Mouse (Mus musculus): ENCODE data around the gene Olfr521. TPM values are rescaled to one million over a fixed set of nuclear protein-coding genes. Genes with fewer than 3 reads are reported as not detected.

Olfr521 gene
- polyA plus RNA-seq, 1 experiment = not detected

- TF ChIP-seq EP300 (IDR thresholded peaks at IDR 0.05; ENCODE audit: insufficient read depth, low read depth, low read length) = no peak
- no peak for TF ChIP-seq CTCF (IDR thresholded peaks at IDR 0.05; ENCODE audit: low read depth, low read length)
- no peak for TF ChIP-seq POLR2A (IDR thresholded peaks at IDR 0.05; ENCODE audit: insufficient read depth, low read length)
- Histone ChIP-seq H3K4me3 (ENCODE audit: low read depth, low read length) (no peak overlapping the region), H3K27ac (ENCODE audit: insufficient read depth, low read length) (no peak overlapping the region)
Observed at GRCm38 (mm10) chr7:99788563-99788962, 25.3 kb downstream of the Olfr521 start.

GRCm38 (mm10) chr7:99790816-99791215, 27.5 kb downstream of the Olfr521 start:
- H3K36me3 ChIP-seq (ENCODE audit: control insufficient read depth, insufficient read depth, low read length, poor library complexity, severe bottlenecking) = no peaks in the 10 kb centered on the region
- TF ChIP-seq CTCF (IDR thresholded peaks at IDR 0.05; ENCODE audit: low read depth, low read length) = no peak

More at GRCm38 (mm10) chr7:99788563-99788962, 25.3 kb downstream of the Olfr521 start:
- no peaks in the 10 kb centered on the region for H3K27me3 ChIP-seq (ENCODE audit: control insufficient read depth, insufficient read depth, low read length, poor library complexity, severe bottlenecking)
- H3K9ac ChIP-seq (ENCODE audit: low read depth, poor library complexity, severe bottlenecking) = no peak overlapping the region
- no peaks in the 10 kb centered on the region for H3K36me3 ChIP-seq (ENCODE audit: control insufficient read depth, insufficient read depth, low read length, poor library complexity, severe bottlenecking)
- no peaks in the 10 kb centered on the region for H3K9me3 ChIP-seq (replicated peaks; ENCODE audit: control insufficient read depth, insufficient read depth, low read length, poor library complexity, severe bottlenecking)
- no peaks in the 10 kb centered on the region for H3K4me1 ChIP-seq (ENCODE audit: control insufficient read depth, insufficient read depth, low read length)

GRCm38 (mm10) chr7:99794096-99794495, 30.8 kb downstream of the Olfr521 start:
- no peak overlapping the region for H3K4me3 ChIP-seq (ENCODE audit: low read depth, low read length)
- no peaks in the 10 kb centered on the region for H3K36me3 ChIP-seq (ENCODE audit: control insufficient read depth, insufficient read depth, low read length, poor library complexity, severe bottlenecking)
- no peak overlapping the region for H3K27ac ChIP-seq (ENCODE audit: insufficient read depth, low read length)
- H3K9ac ChIP-seq (ENCODE audit: low read depth, poor library complexity, severe bottlenecking) = no peak overlapping the region
- no peak for TF ChIP-seq EP300 (IDR thresholded peaks at IDR 0.05; ENCODE audit: insufficient read depth, low read depth, low read length)
- TF ChIP-seq CTCF (IDR thresholded peaks at IDR 0.05; ENCODE audit: low read depth, low read length) = no peak
- no peak for TF ChIP-seq POLR2A (IDR thresholded peaks at IDR 0.05; ENCODE audit: insufficient read depth, low read length)
- H3K27me3 ChIP-seq (ENCODE audit: control insufficient read depth, insufficient read depth, low read length, poor library complexity, severe bottlenecking) = no peaks in the 10 kb centered on the region
- H3K9me3 ChIP-seq (replicated peaks; ENCODE audit: control insufficient read depth, insufficient read depth, low read length, poor library complexity, severe bottlenecking) = no peaks in the 10 kb centered on the region
- H3K4me1 ChIP-seq (ENCODE audit: control insufficient read depth, insufficient read depth, low read length) = no peaks in the 10 kb centered on the region

More at GRCm38 (mm10) chr7:99790816-99791215, 27.5 kb downstream of the Olfr521 start:
- no peaks in the 10 kb centered on the region for H3K9me3 ChIP-seq (replicated peaks; ENCODE audit: control insufficient read depth, insufficient read depth, low read length, poor library complexity, severe bottlenecking)
- no peak overlapping the region for H3K4me3 ChIP-seq (ENCODE audit: low read depth, low read length)
- H3K27me3 ChIP-seq (ENCODE audit: control insufficient read depth, insufficient read depth, low read length, poor library complexity, severe bottlenecking) = no peaks in the 10 kb centered on the region
- H3K9ac ChIP-seq (ENCODE audit: low read depth, poor library complexity, severe bottlenecking) = no peak overlapping the region
- no peaks in the 10 kb centered on the region for H3K4me1 ChIP-seq (ENCODE audit: control insufficient read depth, insufficient read depth, low read length)
- H3K27ac ChIP-seq (ENCODE audit: insufficient read depth, low read length) = no peak overlapping the region

- no peak overlapping the region for H3K4me3 ChIP-seq (ENCODE audit: low read depth, low read length)
- no peak overlapping the region for H3K9ac ChIP-seq (ENCODE audit: low read depth, poor library complexity, severe bottlenecking)
- H3K27ac ChIP-seq (ENCODE audit: insufficient read depth, low read length) = no peak overlapping the region
- no peaks in the 10 kb centered on the region for H3K9me3 ChIP-seq (replicated peaks; ENCODE audit: control insufficient read depth, insufficient read depth, low read length, poor library complexity, severe bottlenecking)
- H3K4me1 ChIP-seq (ENCODE audit: control insufficient read depth, insufficient read depth, low read length) = no peaks in the 10 kb centered on the region
- TF ChIP-seq POLR2A (IDR thresholded peaks at IDR 0.05; ENCODE audit: insufficient read depth, low read length) (no peak), EP300 (IDR thresholded peaks at IDR 0.05; ENCODE audit: insufficient read depth, low read depth, low read length) (no peak), CTCF (IDR thresholded peaks at IDR 0.05; ENCODE audit: low read depth, low read length) (no peak)
- no peaks in the 10 kb centered on the region for H3K36me3 ChIP-seq (ENCODE audit: control insufficient read depth, insufficient read depth, low read length, poor library complexity, severe bottlenecking)
- no peaks in the 10 kb centered on the region for H3K27me3 ChIP-seq (ENCODE audit: control insufficient read depth, insufficient read depth, low read length, poor library complexity, severe bottlenecking)
Observed at GRCm38 (mm10) chr7:99795192-99795981, 32.1 kb downstream of the Olfr521 start.

GRCm38 (mm10) chr7:99796471-99796870, 33.2 kb downstream of the Olfr521 start:
- H3K36me3 ChIP-seq (ENCODE audit: control insufficient read depth, insufficient read depth, low read length, poor library complexity, severe bottlenecking) = no peaks in the 10 kb centered on the region
- H3K9ac ChIP-seq (ENCODE audit: low read depth, poor library complexity, severe bottlenecking) = no peak overlapping the region
- TF ChIP-seq POLR2A (IDR thresholded peaks at IDR 0.05; ENCODE audit: insufficient read depth, low read length) (no peak), CTCF (IDR thresholded peaks at IDR 0.05; ENCODE audit: low read depth, low read length) (no peak), EP300 (IDR thresholded peaks at IDR 0.05; ENCODE audit: insufficient read depth, low read depth, low read length) (no peak)
- no peaks in the 10 kb centered on the region for H3K27me3 ChIP-seq (ENCODE audit: control insufficient read depth, insufficient read depth, low read length, poor library complexity, severe bottlenecking)
- H3K4me1 ChIP-seq (ENCODE audit: control insufficient read depth, insufficient read depth, low read length) = no peaks in the 10 kb centered on the region
- no peaks in the 10 kb centered on the region for H3K9me3 ChIP-seq (replicated peaks; ENCODE audit: control insufficient read depth, insufficient read depth, low read length, poor library complexity, severe bottlenecking)
- no peak overlapping the region for H3K4me3 ChIP-seq (ENCODE audit: low read depth, low read length)
- no peak overlapping the region for H3K27ac ChIP-seq (ENCODE audit: insufficient read depth, low read length)

- Histone ChIP-seq H3K4me3 (ENCODE audit: low read depth, low read length) (no peak overlapping the region), H3K9me3 (replicated peaks; ENCODE audit: control insufficient read depth, insufficient read depth, low read length, poor library complexity, severe bottlenecking) (no peaks in the 10 kb centered on the region), H3K27me3 (ENCODE audit: control insufficient read depth, insufficient read depth, low read length, poor library complexity, severe bottlenecking) (no peaks in the 10 kb centered on the region), H3K27ac (ENCODE audit: insufficient read depth, low read length) (no peak overlapping the region), H3K4me1 (ENCODE audit: control insufficient read depth, insufficient read depth, low read length) (no peaks in the 10 kb centered on the region), H3K36me3 (ENCODE audit: control insufficient read depth, insufficient read depth, low read length, poor library complexity, severe bottlenecking) (no peaks in the 10 kb centered on the region), H3K9ac (ENCODE audit: low read depth, poor library complexity, severe bottlenecking) (no peak overlapping the region)
- TF ChIP-seq CTCF (IDR thresholded peaks at IDR 0.05; ENCODE audit: low read depth, low read length) (no peak), POLR2A (IDR thresholded peaks at IDR 0.05; ENCODE audit: insufficient read depth, low read length) (no peak), EP300 (IDR thresholded peaks at IDR 0.05; ENCODE audit: insufficient read depth, low read depth, low read length) (no peak)
Observed at GRCm38 (mm10) chr7:99797261-99797660, 34.0 kb downstream of the Olfr521 start.

Data from ES-Bruce4 (cell line).